Mouse (Mus musculus) heart, adult 8-10 months (tissue): ENCODE data around the gene Lrrc49. TPM values are rescaled to one million over a fixed set of nuclear protein-coding genes. Genes with fewer than 3 reads are reported as not detected.

ENCODE experiments used
- DNase-seq: peaks from one replicate; pipeline ENCODE4 v3.0.0; 2022; ENCODE audit warnings: low spot score
- total RNA-seq, 4 experiments: library from RNA; stranded (reverse); gene quantifications; 2 replicates each; pipeline ENCODE4 v1.2.4; 2022

Gene Lrrc49
- total RNA-seq, 4 experiments from 2014 or later = 3.5 to 4.2 (median 3.8) TPM

DNA sequence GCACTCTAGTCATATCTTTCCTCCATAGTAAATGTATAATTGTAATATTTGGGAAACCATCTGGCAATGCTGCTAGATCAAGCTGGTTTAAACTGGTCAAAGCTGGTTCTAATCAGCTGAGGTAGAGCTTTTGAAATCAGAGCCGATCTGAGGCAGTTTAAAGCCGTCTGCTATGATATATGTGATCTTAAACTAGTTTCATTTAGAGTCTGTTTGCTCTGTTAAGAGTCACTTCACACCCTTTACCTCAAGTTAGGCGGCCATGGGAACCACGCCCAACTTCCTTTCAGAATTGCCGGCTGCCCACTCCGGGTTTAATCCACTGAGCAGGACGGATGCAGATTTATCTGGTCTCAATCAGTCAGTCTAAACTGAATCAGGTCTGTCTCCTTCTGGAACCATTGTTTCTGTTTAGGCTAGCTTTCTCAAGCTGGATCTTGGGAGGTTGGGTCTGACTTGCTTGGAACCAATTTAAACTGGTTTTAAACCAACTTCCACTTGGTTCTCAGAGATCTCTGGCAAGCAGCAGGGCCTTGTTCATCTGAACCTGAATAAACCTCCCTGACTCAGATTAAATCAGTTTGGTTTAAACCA, 144.4 kb downstream of the Lrrc49 start:
- DNase-seq = no peak

- no peak for DNase-seq
These were observed 157.6 kb downstream of the Lrrc49 start for GRCm38 (mm10) chr9:60530310-60530709.

DNA sequence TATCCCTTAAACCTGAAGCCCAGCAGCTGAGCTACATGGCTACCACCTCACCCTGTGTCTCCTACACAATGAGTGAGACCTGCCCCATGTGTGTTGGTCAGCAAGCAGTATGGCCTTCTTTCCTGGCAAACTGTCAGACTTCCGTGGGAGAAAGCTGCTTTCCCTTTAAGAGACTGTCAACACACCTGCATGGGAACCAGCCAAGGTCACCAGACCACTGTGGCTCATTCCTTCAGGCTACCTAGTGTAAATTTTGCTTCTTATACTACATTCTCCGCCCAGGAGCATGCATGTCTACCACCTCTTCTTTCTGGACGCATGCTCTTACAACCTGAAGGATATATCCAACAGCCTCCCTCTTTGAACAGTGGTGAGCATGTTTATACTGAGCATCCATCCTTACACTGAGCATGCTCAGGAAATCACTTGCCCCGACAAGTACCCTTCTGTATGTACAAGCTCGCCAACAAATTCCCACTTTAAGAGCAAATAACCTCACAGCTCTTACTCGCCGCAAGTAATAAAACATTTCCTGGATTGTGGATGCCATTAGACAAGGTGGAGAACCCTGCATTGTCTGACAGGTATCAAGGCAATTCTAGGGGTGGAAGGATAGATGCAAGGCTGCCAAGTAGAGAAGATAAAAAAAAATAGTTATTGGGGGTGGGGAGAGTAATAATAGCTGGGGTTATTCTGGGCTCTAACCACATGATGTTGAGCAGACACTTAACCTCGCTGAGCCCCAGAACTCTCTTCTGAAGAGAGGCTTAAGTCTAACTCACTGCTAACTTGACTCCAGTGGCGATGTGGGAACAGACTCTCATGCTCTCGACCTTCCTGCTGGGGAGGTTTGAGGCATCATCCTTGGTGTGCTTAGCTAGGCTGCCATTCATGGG, 158.4 kb downstream of the Lrrc49 start:
- DNase-seq = no peak

DNA sequence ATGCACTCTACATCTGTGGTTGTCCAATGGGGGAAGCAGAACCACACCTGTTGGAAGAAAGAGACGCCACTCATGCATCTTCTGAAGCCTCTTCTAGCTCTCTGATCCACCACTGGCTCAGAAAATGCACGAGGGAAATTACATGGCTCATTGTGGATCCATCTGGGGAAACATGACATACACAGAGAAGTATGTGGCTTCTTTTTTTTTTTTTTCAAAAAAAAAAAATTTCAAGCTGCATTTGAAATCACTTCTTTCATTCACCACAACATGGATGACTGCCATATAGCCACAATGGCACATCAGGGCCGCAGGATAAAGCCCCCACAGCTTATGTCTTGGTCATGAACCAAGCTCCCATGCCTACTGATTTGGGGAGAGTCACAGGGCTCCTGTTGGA, 159.7 kb downstream of the Lrrc49 start:
- no peak for DNase-seq

- DNase-seq = no peak
These were observed 160.1 kb downstream of the Lrrc49 start for GRCm38 (mm10) chr9:60527836-60528235.

- no peak for DNase-seq
These were observed 160.9 kb downstream of the Lrrc49 start for GRCm38 (mm10) chr9:60527051-60527450.

DNA sequence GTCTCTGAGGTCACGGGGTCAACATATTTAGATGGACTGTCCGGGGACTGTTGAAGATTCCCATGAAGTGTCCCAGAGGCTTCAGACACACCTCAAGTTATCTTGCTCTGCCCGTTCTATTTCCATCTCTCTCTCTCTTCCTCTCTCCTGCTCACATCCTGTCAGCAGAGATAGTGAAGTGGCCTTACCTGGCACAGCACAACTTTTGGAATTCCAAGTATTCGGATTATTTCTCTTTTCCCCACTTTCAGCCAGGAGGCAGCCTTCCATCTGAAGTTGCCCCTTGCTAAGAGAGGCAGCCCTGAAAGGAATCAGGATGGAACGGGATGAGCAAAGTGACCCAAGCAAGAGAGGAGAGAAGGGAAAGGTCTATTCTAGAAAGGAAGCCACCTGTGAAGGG, 161.8 kb downstream of the Lrrc49 start:
- no peak for DNase-seq

DNA sequence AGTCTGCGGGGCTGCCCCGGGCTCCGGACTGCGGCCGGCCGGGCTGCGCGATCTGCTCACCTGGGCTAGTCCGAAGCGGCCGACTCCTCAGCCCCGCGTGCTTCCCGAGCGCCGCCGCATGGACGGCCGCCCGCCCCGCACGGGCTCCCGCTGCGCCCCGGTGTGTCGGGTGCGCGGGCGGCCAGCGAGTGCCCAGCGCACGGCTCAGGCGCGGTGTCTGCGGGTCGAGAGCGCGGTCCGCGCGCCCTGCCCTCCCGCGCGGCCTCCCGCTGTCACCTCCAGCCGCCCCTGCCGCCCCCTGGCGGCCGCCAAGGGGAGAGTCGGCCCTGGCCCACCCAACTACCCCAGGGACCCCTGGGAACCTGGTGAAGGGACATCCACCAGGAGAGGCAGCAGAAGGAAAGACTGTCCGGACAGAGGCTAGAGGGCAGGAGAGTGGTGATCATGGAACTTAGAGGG, 166.1 kb downstream of the Lrrc49 start, which contains the start of gene Thsd4:
Gene Thsd4, minus strand, starts transcription at position 241 of the 459 bp plus-strand sequence.
- DNase-seq = no peak

GRCm38 (mm10) chr9:60521143-60521542, 166.8 kb downstream of the Lrrc49 start:
- no peak for DNase-seq

GRCm38 (mm10) chr9:60519601-60520000, 168.4 kb downstream of the Lrrc49 start:
- no peak for DNase-seq

Other genes with a start within 250 kb of the Lrrc49 start
- gene Thsd4, start 166.1 kb downstream of the Lrrc49 start, total RNA-seq = 1 to 10 TPM; 3.7 to 4.8 (median 4.2) TPM
- gene Larp6, start 24.8 kb upstream of the Lrrc49 start, total RNA-seq = 1 to 10 TPM; 1.1 to 2.0 (median 1.7) TPM
- 10 to 100 TPM; 47.1 to 58.4 (median 50.7) TPM for gene Uaca, start 106.4 kb upstream of the Lrrc49 start, total RNA-seq